Mouse (Mus musculus): Measurements from ENCODE around the gene Zfp57. TPM values are rescaled to one million over a fixed set of nuclear protein-coding genes. Genes with fewer than 3 reads are reported as not detected.

Zfp57 gene
- polyA plus RNA-seq, 1 experiment from 2014 or later, result 70.1 TPM

DNA sequence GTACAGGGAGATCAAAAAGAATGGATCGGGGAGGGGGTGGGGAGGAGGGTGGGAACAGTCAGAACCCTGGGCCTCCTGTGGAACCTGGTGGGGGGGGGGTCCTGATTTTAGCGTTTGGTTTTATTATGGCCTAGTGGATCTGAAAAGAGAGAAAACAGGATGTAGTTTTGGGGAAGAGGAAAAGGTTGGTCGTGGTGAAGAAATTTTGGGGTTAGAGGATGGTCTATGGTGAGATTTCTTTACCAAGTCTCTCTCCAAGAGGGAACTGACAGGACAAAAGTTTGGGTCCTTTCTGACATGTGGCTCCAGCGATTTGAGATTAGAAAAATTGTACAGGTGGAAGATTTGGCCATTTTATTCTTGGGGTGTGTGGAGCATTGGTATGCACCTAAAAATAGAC is 50.8 kb downstream of the Zfp57 start:
- Histone ChIP-seq H3K27me3 (ENCODE audit: control insufficient read depth, insufficient read depth, low read length) (peaks cover 15% of the 10 kb centered on the region), H3K27ac (ENCODE audit: low read depth, low read length) (no peak overlapping the region), H3K36me3 (ENCODE audit: control insufficient read depth, insufficient read depth, low read length) (no peaks in the 10 kb centered on the region), H3K4me3 (ENCODE audit: low read depth, low read length) (no peak overlapping the region), H3K9ac (ENCODE audit: low read depth, low read length) (no peak overlapping the region), H3K4me1 (ENCODE audit: control insufficient read depth, insufficient read depth, low read length) (peaks cover 14% of the 10 kb centered on the region), H3K4me2 (no peak overlapping the region), H3K9me3 (replicated peaks; ENCODE audit: control insufficient read depth, low read length) (no peaks in the 10 kb centered on the region)
- ATAC-seq (replicated peaks; ENCODE audit: insufficient number of reproducible peaks, low FRiP score, low TSS enrichment), result no peak
- WGBS (ENCODE audit: insufficient replicate concordance), result 59% methylated on average over 4 of the region's 4 CpGs

DNA sequence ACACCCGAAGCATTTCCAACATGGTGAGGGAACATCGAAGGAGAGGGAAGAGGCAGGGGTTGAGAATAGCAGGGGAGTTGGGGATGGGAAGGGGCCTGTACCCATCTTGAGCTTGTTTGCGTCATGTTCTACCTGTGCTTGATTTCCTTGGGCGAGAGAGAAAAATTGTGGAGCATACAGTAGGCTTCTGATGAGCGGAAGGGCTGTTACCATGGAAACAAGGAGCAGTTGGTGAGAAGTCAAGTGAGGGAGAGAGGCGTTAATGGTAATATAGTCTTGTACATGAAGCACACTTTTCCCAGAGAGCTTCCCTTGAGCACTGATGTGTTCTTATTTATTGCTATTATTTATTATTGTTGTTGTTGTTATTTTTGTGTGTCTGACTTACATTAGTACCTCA is 56.0 kb downstream of the Zfp57 start:
- ATAC-seq (replicated peaks; ENCODE audit: insufficient number of reproducible peaks, low FRiP score, low TSS enrichment), result no peak
- Histone ChIP-seq H3K9me3 (replicated peaks; ENCODE audit: control insufficient read depth, low read length) (no peaks in the 10 kb centered on the region), H3K9ac (ENCODE audit: low read depth, low read length) (no peak overlapping the region), H3K4me1 (ENCODE audit: control insufficient read depth, insufficient read depth, low read length) (no peaks in the 10 kb centered on the region), H3K4me2 (no peak overlapping the region), H3K4me3 (ENCODE audit: low read depth, low read length) (no peak overlapping the region), H3K36me3 (ENCODE audit: control insufficient read depth, insufficient read depth, low read length) (peaks cover 2% of the 10 kb centered on the region; the same call in 1 of the 2 replicates), H3K27ac (ENCODE audit: low read depth, low read length) (no peak overlapping the region), H3K27me3 (ENCODE audit: control insufficient read depth, insufficient read depth, low read length) (no peaks in the 10 kb centered on the region)
- 92% methylated on average over 6 of the region's 6 CpGs for WGBS (ENCODE audit: insufficient replicate concordance)

Other genes starting within 250 kb of the Zfp57 start
- not detected in 2 replicates for gene H2-M10.5, start 228.3 kb upstream of the Zfp57 start, polyA plus RNA-seq (2014; fragmentation: Nextera tagmentation; extraction: Ambion mirVana)
- not detected in 2 replicates for gene H2-M10.6, start 189.0 kb upstream of the Zfp57 start, polyA plus RNA-seq (2014; fragmentation: Nextera tagmentation; extraction: Ambion mirVana)
- gene Trim26, start 164.0 kb upstream of the Zfp57 start, polyA plus RNA-seq (2014; fragmentation: Nextera tagmentation; extraction: Ambion mirVana), result 21.4 and 21.9 TPM in 2 replicates
- 0.31 and 0.39 TPM in 2 replicates for gene Trim15, start 134.0 kb upstream of the Zfp57 start, polyA plus RNA-seq (2014; fragmentation: Nextera tagmentation; extraction: Ambion mirVana)
- 28.7 and 32.3 TPM in 2 replicates for gene Trim10, start 131.6 kb upstream of the Zfp57 start, polyA plus RNA-seq (2014; fragmentation: Nextera tagmentation; extraction: Ambion mirVana)
- gene Trim40, start 111.0 kb upstream of the Zfp57 start, polyA plus RNA-seq (2014; fragmentation: Nextera tagmentation; extraction: Ambion mirVana), result not detected in 2 replicates
- gene Trim31, start 103.0 kb upstream of the Zfp57 start, polyA plus RNA-seq (2014; fragmentation: Nextera tagmentation; extraction: Ambion mirVana), result not detected in 2 replicates
- gene Rnf39, start 58.2 kb upstream of the Zfp57 start, polyA plus RNA-seq (2014; fragmentation: Nextera tagmentation; extraction: Ambion mirVana), result 0.10 and 0.17 TPM in 2 replicates
- gene Ppp1r11, start 49.4 kb upstream of the Zfp57 start, polyA plus RNA-seq (2014; fragmentation: Nextera tagmentation; extraction: Ambion mirVana), result 97.4 and 105 TPM in 2 replicates
- gene Znrd1, start 42.6 kb upstream of the Zfp57 start, polyA plus RNA-seq (2014; fragmentation: Nextera tagmentation; extraction: Ambion mirVana), result 42.9 and 44.1 TPM in 2 replicates
- gene Znrd1as, start 42.6 kb upstream of the Zfp57 start, polyA plus RNA-seq (2014; fragmentation: Nextera tagmentation; extraction: Ambion mirVana), result 7.9 and 8.6 TPM in 2 replicates
- gene 2410137M14Rik, start 19.9 kb upstream of the Zfp57 start, polyA plus RNA-seq (2014; fragmentation: Nextera tagmentation; extraction: Ambion mirVana), result not detected in 2 replicates
- 0.24 and 0.49 TPM in 2 replicates for gene H2-M5, start 11.6 kb upstream of the Zfp57 start, polyA plus RNA-seq (2014; fragmentation: Nextera tagmentation; extraction: Ambion mirVana)
- 0.25 TPM in 1 of 2 replicates, not detected in the other for gene Mog, start 22.2 kb downstream of the Zfp57 start, polyA plus RNA-seq (2014; fragmentation: Nextera tagmentation; extraction: Ambion mirVana)
- 4.4 and 6.0 TPM in 2 replicates for gene Gabbr1, start 44.8 kb downstream of the Zfp57 start, polyA plus RNA-seq (2014; fragmentation: Nextera tagmentation; extraction: Ambion mirVana)
- gene Olfr90, start 87.3 kb downstream of the Zfp57 start, polyA plus RNA-seq (2014; fragmentation: Nextera tagmentation; extraction: Ambion mirVana), result not detected in 2 replicates
- gene Olfr91, start 97.1 kb downstream of the Zfp57 start, polyA plus RNA-seq (2014; fragmentation: Nextera tagmentation; extraction: Ambion mirVana), result not detected in 2 replicates
- gene Olfr92, start 118.9 kb downstream of the Zfp57 start, polyA plus RNA-seq (2014; fragmentation: Nextera tagmentation; extraction: Ambion mirVana), result not detected in 2 replicates
- gene Olfr93, start 160.3 kb downstream of the Zfp57 start, polyA plus RNA-seq (2014; fragmentation: Nextera tagmentation; extraction: Ambion mirVana), result not detected in 2 replicates
- not detected in 2 replicates for gene Ubd, start 192.7 kb downstream of the Zfp57 start, polyA plus RNA-seq (2014; fragmentation: Nextera tagmentation; extraction: Ambion mirVana)
- gene Olfr94, start 199.8 kb downstream of the Zfp57 start, polyA plus RNA-seq (2014; fragmentation: Nextera tagmentation; extraction: Ambion mirVana), result not detected in 2 replicates
- gene Olfr95, start 212.0 kb downstream of the Zfp57 start, polyA plus RNA-seq (2014; fragmentation: Nextera tagmentation; extraction: Ambion mirVana), result not detected in 2 replicates
- gene Olfr96, start 219.0 kb downstream of the Zfp57 start, polyA plus RNA-seq (2014; fragmentation: Nextera tagmentation; extraction: Ambion mirVana), result not detected in 2 replicates
- gene Olfr97, start 236.2 kb downstream of the Zfp57 start, polyA plus RNA-seq (2014; fragmentation: Nextera tagmentation; extraction: Ambion mirVana), result not detected in 2 replicates

Data from heart, embryonic 11.5 days (tissue).